Mouse (Mus musculus) E14TG2a.4 (cell line): Measurements from ENCODE around the gene St6gal2.

Experiments
- CTCF ChIP-seq: conservative IDR thresholded peaks from 2 replicates; pipeline ENCODE4 v1.5.1; 2014; ENCODE audit warnings: low read length
- NANOG ChIP-seq: IDR thresholded peaks from 2 replicates; pipeline ENCODE4 v1.6.1; 2014; ENCODE audit warnings: borderline replicate concordance, low read length, mixed read lengths

- TF ChIP-seq CTCF: no peak
- TF ChIP-seq NANOG: no peak
These were observed 28.7 kb upstream of the St6gal2 start for GRCm38 (mm10) chr17:55416519-55416918.
